Mouse (Mus musculus): ENCODE measurements around the gene Cpeb1. TPM values are rescaled to one million over a fixed set of nuclear protein-coding genes. Genes with fewer than 3 reads are reported as not detected.

Cpeb1 gene
- polyA plus RNA-seq, 1 experiment from 2014 or later, result 1.4 TPM

DNA sequence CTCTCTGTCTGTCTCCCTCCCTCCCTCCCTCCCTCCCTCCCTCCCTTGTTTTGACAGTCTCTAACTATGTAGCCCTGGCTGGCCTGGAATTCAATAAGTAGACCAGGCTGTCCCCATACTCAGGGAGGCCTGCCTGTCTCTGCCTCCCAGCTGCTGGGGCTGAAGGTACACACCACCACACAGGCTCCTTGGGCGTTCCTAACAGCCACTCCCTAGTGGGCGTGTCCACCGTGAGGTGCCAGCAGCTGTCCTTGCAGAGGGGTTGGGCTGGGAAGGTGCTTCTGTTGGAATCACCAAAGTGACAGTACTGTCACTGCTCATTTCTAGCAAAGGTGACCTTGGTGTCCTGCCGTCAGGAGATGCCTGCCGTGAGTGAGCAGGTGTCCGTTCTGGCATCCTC, 128.4 kb downstream of the Cpeb1 start:
- Histone ChIP-seq H3K4me1 (replicated peaks; ENCODE audit: control insufficient read depth, insufficient read depth, low read length) (no peaks in the 10 kb centered on the region), H3K27me3 (replicated peaks; ENCODE audit: control insufficient read depth, insufficient read depth, low read length) (no peaks in the 10 kb centered on the region), H3K27ac (ENCODE audit: low read depth, low read length) (no peak overlapping the region), H3K9me3 (ENCODE audit: control insufficient read depth) (no peaks in the 10 kb centered on the region), H3K36me3 (ENCODE audit: control insufficient read depth, insufficient read depth) (peaks cover 2% of the 10 kb centered on the region; the same call in 1 of the 2 replicates), H3K4me3 (ENCODE audit: low read depth, low read length) (no peak overlapping the region), H3K4me2 (replicated peaks; ENCODE audit: low read depth) (no peak overlapping the region), H3K9ac (ENCODE audit: low read depth, low read length) (no peak overlapping the region)
- TF ChIP-seq CTCF (IDR thresholded peaks at IDR 0.05; ENCODE audit: low read depth), result no peak
- ATAC-seq, result no peak
- 75% methylated on average over 6 of the region's 6 CpGs for WGBS

DNA sequence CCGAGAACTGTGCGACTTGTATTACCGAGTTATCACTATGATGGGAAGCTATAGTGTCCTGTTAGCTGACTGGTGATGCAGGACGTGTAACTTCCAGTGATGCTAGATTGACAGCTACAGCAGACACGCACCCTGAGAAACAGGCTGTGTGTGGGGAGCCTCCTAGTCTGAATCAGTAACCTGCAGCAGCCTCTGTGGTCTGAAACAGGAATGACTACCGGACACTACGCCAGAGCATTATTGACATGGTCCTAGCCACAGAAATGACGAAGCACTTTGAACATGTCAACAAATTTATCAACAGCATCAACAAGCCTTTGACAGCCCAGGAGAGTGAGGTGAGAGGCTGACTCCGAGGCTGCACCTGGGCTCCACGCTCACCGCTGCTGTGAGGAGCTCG, 129.2 kb downstream of the Cpeb1 start:
- Histone ChIP-seq H3K4me3 (ENCODE audit: low read depth, low read length) (no peak overlapping the region), H3K27ac (ENCODE audit: low read depth, low read length) (no peak overlapping the region), H3K9me3 (ENCODE audit: control insufficient read depth) (no peaks in the 10 kb centered on the region), H3K4me2 (replicated peaks; ENCODE audit: low read depth) (no peak overlapping the region), H3K27me3 (replicated peaks; ENCODE audit: control insufficient read depth, insufficient read depth, low read length) (no peaks in the 10 kb centered on the region), H3K4me1 (replicated peaks; ENCODE audit: control insufficient read depth, insufficient read depth, low read length) (no peaks in the 10 kb centered on the region), H3K9ac (ENCODE audit: low read depth, low read length) (no peak overlapping the region), H3K36me3 (ENCODE audit: control insufficient read depth, insufficient read depth) (no peaks in the 10 kb centered on the region; the same call in 1 of the 2 replicates)
- WGBS, result 77% methylated on average over 12 of the region's 12 CpGs
- no peak for TF ChIP-seq CTCF (IDR thresholded peaks at IDR 0.05; ENCODE audit: low read depth)
- ATAC-seq, result no peak

DNA sequence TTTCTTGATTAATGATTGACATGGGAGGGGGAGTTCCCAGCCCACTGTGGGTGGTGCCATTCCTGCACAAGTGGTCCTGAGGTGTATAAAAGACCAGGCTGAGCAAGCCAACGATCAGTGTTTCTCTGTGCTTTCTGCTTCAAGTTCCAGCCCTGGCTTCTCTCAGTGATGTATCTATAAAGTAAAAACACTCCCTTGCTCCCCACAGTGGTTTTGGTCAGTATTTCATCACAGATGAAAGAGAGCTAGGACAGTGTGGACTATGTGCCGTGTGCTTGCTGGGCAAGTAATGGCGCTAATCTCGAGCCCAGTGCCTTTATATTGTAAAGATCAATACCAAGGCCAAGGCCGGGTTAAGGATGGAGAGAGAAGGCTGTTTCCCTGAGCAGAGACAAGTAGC, 133.5 kb downstream of the Cpeb1 start:
- Histone ChIP-seq H3K9me3 (ENCODE audit: control insufficient read depth) (no peaks in the 10 kb centered on the region), H3K36me3 (ENCODE audit: control insufficient read depth, insufficient read depth) (peaks cover 4% of the 10 kb centered on the region; the same call in 1 of the 2 replicates), H3K4me1 (replicated peaks; ENCODE audit: control insufficient read depth, insufficient read depth, low read length) (no peaks in the 10 kb centered on the region), H3K27ac (ENCODE audit: low read depth, low read length) (no peak overlapping the region), H3K27me3 (replicated peaks; ENCODE audit: control insufficient read depth, insufficient read depth, low read length) (no peaks in the 10 kb centered on the region), H3K9ac (ENCODE audit: low read depth, low read length) (no peak overlapping the region), H3K4me2 (replicated peaks; ENCODE audit: low read depth) (no peak overlapping the region), H3K4me3 (ENCODE audit: low read depth, low read length) (no peak overlapping the region)
- WGBS, result 63% methylated on average over 5 of the region's 5 CpGs
- no peak for ATAC-seq
- peak; percentile 52 for TF ChIP-seq CTCF (IDR thresholded peaks at IDR 0.05; ENCODE audit: low read depth)

DNA sequence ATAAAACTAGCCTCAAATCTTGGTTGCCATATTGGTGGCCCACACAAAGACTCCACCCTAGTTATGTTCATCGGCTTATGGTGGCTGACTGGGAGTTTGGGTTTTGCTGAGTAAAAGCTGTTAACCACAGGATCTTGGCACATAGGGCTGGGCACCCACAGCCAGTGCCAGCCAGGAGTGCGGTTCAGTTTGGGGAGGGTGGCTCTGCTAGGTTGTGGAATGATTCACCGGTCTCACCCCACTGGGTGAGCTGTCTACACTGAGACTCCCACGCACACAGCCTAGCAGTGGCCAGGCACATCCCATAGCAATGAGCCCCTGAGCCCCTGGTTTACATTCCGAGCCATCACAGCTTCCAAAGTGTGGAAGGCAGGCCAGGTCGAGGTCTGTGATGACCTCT, 135.5 kb downstream of the Cpeb1 start:
- H3K36me3 ChIP-seq (ENCODE audit: control insufficient read depth, insufficient read depth), result peaks cover 4% of the 10 kb centered on the region; the same call in 1 of the 2 replicates
- no peak overlapping the region for H3K27ac ChIP-seq (ENCODE audit: low read depth, low read length)
- WGBS, result 76% methylated on average over 6 of the region's 6 CpGs
- ATAC-seq, result no peak
- H3K9me3 ChIP-seq (ENCODE audit: control insufficient read depth), result no peaks in the 10 kb centered on the region
- no peaks in the 10 kb centered on the region for H3K4me1 ChIP-seq (replicated peaks; ENCODE audit: control insufficient read depth, insufficient read depth, low read length)
- H3K4me2 ChIP-seq (replicated peaks; ENCODE audit: low read depth), result no peak overlapping the region
- no peak for TF ChIP-seq CTCF (IDR thresholded peaks at IDR 0.05; ENCODE audit: low read depth)
- H3K27me3 ChIP-seq (replicated peaks; ENCODE audit: control insufficient read depth, insufficient read depth, low read length), result no peaks in the 10 kb centered on the region
- H3K4me3 ChIP-seq (ENCODE audit: low read depth, low read length), result no peak overlapping the region
- H3K9ac ChIP-seq (ENCODE audit: low read depth, low read length), result no peak overlapping the region

DNA sequence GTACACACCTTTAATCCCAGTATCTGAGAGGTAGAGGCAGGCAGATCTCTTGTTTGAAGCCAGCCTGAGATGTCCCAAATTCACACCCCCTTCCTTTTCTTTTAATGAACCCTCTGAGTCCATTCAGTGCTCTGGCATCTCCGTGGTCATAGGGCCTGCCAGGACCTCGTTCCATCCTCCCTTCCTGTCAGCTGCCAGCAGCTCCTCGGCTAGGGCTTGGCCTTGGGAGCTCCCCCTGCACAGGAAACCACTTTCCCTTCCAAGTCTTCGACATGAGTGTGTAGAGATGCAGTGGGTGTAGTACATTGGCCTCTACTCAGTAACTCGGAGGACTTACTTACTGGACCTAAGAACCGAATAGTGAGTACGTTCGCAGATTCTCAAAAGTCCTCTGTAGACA, 139.7 kb downstream of the Cpeb1 start:
- Histone ChIP-seq H3K9me3 (ENCODE audit: control insufficient read depth) (no peaks in the 10 kb centered on the region), H3K4me1 (replicated peaks; ENCODE audit: control insufficient read depth, insufficient read depth, low read length) (no peaks in the 10 kb centered on the region), H3K27ac (ENCODE audit: low read depth, low read length) (no peak overlapping the region), H3K4me2 (replicated peaks; ENCODE audit: low read depth) (no peak overlapping the region), H3K27me3 (replicated peaks; ENCODE audit: control insufficient read depth, insufficient read depth, low read length) (no peaks in the 10 kb centered on the region), H3K4me3 (ENCODE audit: low read depth, low read length) (no peak overlapping the region), H3K9ac (ENCODE audit: low read depth, low read length) (no peak overlapping the region), H3K36me3 (ENCODE audit: control insufficient read depth, insufficient read depth) (0 out of 2 replicates have a peak, but pooled peaks cover 4% of the 10 kb centered on the region)
- TF ChIP-seq CTCF (IDR thresholded peaks at IDR 0.05; ENCODE audit: low read depth), result no peak
- no peak for ATAC-seq
- 63% methylated on average over 8 of the region's 8 CpGs for WGBS

DNA sequence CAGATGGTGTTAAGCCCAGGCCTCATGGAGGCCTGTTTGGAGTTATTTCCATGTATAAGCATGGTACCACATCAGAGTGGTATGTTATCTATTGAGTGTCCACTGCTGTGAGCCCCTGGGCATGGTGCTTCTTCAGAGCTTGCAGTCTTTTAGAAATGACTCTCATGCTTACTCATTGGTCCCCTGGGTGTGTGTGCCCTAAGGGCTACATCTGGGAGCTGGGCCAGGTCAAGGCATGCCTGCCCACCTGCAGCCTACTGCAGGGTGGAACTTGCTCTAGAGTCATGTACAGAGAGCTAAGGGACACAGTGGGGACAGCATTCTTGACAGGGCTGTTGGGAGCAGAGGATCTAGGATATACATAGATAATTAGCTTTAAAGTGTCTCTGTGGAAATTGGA, 143.7 kb downstream of the Cpeb1 start:
- Histone ChIP-seq H3K27me3 (replicated peaks; ENCODE audit: control insufficient read depth, insufficient read depth, low read length) (no peaks in the 10 kb centered on the region), H3K9me3 (ENCODE audit: control insufficient read depth) (no peaks in the 10 kb centered on the region), H3K4me3 (ENCODE audit: low read depth, low read length) (no peak overlapping the region), H3K4me1 (replicated peaks; ENCODE audit: control insufficient read depth, insufficient read depth, low read length) (no peaks in the 10 kb centered on the region), H3K4me2 (replicated peaks; ENCODE audit: low read depth) (no peak overlapping the region), H3K36me3 (ENCODE audit: control insufficient read depth, insufficient read depth) (no peaks in the 10 kb centered on the region), H3K9ac (ENCODE audit: low read depth, low read length) (no peak overlapping the region), H3K27ac (ENCODE audit: low read depth, low read length) (no peak overlapping the region)
- ATAC-seq, result no peak
- no peak for TF ChIP-seq CTCF (IDR thresholded peaks at IDR 0.05; ENCODE audit: low read depth)

DNA sequence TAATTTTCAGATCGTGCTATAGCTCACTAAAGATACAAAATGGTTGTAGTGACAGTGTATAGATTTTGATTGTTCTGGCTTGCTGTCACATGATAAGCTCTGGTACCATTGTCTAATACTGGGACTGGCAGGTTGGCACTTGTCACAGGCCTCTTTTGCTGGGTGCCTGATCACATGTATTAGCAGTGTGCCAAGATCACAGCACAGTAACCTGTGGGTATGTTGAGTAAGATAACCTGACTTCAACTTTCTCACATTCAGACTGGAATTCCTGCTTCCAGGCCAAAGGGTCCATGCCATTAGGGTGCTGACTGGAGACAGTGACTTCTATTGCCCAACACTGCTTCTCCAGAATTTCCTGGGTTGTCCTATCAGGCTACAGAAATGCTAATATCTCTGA, 144.1 kb downstream of the Cpeb1 start:
- Histone ChIP-seq H3K9me3 (ENCODE audit: control insufficient read depth) (no peaks in the 10 kb centered on the region), H3K4me1 (replicated peaks; ENCODE audit: control insufficient read depth, insufficient read depth, low read length) (no peaks in the 10 kb centered on the region), H3K27me3 (replicated peaks; ENCODE audit: control insufficient read depth, insufficient read depth, low read length) (no peaks in the 10 kb centered on the region), H3K4me2 (replicated peaks; ENCODE audit: low read depth) (no peak overlapping the region), H3K4me3 (ENCODE audit: low read depth, low read length) (no peak overlapping the region), H3K36me3 (ENCODE audit: control insufficient read depth, insufficient read depth) (no peaks in the 10 kb centered on the region), H3K27ac (ENCODE audit: low read depth, low read length) (no peak overlapping the region), H3K9ac (ENCODE audit: low read depth, low read length) (no peak overlapping the region)
- no peak for TF ChIP-seq CTCF (IDR thresholded peaks at IDR 0.05; ENCODE audit: low read depth)
- 90% methylated on average over 1 of the region's 1 CpGs for WGBS
- ATAC-seq, result no peak

All from intestine, postnatal 0 days (tissue).